Mouse (Mus musculus): ENCODE data around the gene Cx3cr1.

Cx3cr1 gene

GRCm38 (mm10) chr9:120001945-120002725, 67.5 kb downstream of the Cx3cr1 start:
- DNase-seq (ENCODE audit: extremely low spot score, low read depth, low spot score): peak; percentile 80

DNA sequence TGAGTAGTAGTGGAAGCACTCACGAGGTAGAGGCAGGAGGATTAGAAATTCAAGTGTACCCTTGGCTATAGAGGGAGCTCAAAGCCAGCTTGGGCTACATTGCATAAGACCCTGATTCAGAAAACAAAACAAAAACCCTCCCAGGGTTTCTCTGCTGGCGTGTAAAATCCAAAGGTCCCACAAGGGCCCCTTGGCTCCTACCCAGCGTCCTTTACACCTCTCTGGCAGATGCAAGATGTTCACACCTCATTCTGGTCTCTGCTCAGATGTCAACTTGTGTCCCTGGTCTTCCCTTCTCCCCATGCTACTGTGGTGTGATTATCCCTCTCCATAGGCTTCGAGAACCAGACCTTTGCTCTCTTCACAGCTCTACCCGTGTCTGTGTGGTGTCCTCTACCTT, 68.9 kb downstream of the Cx3cr1 start:
- no peak for DNase-seq (ENCODE audit: extremely low spot score, low read depth, low spot score)

DNA sequence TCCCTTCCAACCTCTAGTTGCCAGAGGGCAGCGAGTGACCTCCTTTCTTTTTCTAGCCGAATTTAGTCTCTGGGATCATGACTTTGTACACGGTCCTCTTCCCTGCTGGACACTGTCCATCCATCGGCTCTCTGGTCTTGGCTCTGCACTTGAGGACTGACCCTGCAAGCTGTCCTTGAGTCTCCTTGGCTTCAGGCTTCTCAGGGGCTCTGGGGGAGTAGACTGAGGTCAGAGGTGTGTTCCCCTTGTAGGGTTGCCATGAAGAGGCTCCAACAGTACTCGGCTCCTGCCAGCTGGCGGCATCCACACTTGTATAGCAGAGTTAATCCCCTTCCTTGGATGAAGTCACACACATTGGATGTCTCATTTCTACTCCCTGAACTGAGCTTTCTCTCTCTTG, 70.0 kb downstream of the Cx3cr1 start:
- DNase-seq (ENCODE audit: extremely low spot score, low read depth, low spot score): no peak

- DNase-seq (ENCODE audit: extremely low spot score, low read depth, low spot score): no peak
Measured at GRCm38 (mm10) chr9:119998776-119999175, 70.9 kb downstream of the Cx3cr1 start.

DNA sequence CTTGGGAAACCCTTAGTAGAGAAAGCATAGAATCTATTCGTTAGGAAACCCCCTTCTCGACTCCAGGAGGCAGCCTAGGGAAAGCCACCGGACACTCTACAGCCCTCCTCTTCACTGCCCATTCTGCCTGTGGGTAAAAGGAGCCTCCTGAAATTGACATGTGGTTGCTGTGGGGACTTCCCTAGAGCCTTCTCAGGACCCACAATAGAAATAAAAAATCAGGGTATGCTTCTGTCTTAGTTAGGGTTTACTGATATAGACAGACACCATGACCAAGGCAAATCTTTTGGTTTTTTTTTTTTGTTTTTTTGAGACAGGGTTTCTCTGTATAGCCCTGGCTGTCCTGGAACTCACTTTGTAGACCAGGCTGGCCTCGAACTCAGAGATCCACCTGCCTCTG, 73.6 kb downstream of the Cx3cr1 start:
- DNase-seq (ENCODE audit: extremely low spot score, low read depth, low spot score): no peak

- DNase-seq (ENCODE audit: extremely low spot score, low read depth, low spot score): no peak
Measured at GRCm38 (mm10) chr9:119994207-119994606, 75.5 kb downstream of the Cx3cr1 start.

GRCm38 (mm10) chr9:119993092-119993844, 76.4 kb downstream of the Cx3cr1 start:
- no peak for DNase-seq (ENCODE audit: extremely low spot score, low read depth, low spot score)

DNA sequence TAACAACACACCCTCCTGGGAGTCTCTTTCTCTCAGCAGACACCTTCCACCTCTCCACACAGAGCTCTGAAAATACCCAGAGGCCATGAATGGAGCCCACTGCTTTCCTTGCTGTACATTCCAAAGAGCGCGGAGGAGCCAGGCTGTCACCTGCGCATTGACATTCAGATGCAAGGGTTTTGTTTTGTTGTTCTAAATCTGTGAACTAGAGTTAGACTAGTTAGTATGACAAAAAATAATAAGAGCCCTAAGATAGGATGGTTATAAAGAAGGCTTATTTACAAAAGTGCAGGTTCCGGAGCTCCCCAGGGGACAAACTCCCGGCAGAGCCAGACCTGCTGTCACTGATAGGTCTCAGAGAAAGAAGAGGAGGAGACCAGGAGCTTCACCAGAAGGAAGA, 78.4 kb downstream of the Cx3cr1 start:
- no peak for DNase-seq (ENCODE audit: extremely low spot score, low read depth, low spot score)

- DNase-seq (ENCODE audit: extremely low spot score, low read depth, low spot score): no peak
Measured at GRCm38 (mm10) chr9:119988304-119988703, 81.4 kb downstream of the Cx3cr1 start.

GRCm38 (mm10) chr9:119985881-119986574, 83.7 kb downstream of the Cx3cr1 start:
- no peak for DNase-seq (ENCODE audit: extremely low spot score, low read depth, low spot score)

DNA sequence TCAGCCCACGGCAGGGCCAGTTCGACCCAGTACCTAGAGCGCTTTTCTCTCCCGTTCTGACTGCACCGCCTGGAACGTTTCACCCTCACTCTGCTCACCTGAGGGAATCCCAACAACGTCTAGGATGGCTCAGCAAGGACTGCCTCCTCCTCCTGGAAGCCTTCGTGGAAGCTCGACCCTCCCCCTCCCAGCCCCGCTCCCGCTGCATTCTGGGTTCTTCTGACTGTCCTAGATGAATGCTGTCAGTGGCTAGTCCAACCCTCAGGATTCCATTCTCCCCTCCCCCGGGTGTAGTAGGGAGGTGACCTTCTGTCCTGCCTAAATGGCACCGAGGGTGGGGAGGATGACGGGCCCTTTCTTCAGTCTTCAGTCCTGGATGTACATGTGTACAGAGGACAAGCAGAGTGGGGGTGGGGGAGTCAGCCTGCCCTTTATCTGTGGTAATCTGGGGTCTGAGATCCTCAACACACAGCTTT, 85.1 kb downstream of the Cx3cr1 start, which contains the start of gene Csrnp1:
TSS of gene Csrnp1 (minus strand) at position 123 of the 476 bp plus-strand sequence.
- DNase-seq (ENCODE audit: extremely low spot score, low read depth, low spot score): no peak

- no peak for DNase-seq (ENCODE audit: extremely low spot score, low read depth, low spot score)
Measured at GRCm38 (mm10) chr9:119983585-119984535, 85.8 kb downstream of the Cx3cr1 start.

GRCm38 (mm10) chr9:119982956-119983551, 86.6 kb downstream of the Cx3cr1 start:
- no peak for DNase-seq (ENCODE audit: extremely low spot score, low read depth, low spot score)

- DNase-seq (ENCODE audit: extremely low spot score, low read depth, low spot score): no peak
Measured at GRCm38 (mm10) chr9:119982241-119982811, 87.4 kb downstream of the Cx3cr1 start.

- no peak for DNase-seq (ENCODE audit: extremely low spot score, low read depth, low spot score)
Measured at GRCm38 (mm10) chr9:119981183-119982179, 88.2 kb downstream of the Cx3cr1 start.

DNA sequence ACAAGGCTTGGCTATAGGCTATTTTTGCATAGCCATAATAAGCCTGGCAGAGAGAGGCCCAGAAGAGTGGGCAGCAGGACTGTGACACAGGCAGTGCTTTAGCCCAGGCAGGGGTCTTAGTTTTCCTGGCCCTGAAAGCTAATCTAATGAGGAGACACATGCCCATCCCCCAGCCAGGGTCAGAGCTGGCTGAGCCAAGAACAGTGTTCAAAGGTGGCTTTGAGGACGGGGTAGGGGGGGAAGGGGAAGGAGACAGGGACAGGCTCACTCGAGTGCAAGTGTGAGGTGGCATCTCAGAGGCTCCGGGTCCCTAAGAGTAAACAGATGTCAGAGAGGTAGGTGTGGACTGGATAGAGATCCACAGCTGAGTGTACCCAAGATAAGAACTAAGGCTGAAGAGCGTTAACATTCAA, 88.9 kb downstream of the Cx3cr1 start:
- no peak for DNase-seq (ENCODE audit: extremely low spot score, low read depth, low spot score)

GRCm38 (mm10) chr9:119979749-119980148, 89.9 kb downstream of the Cx3cr1 start:
- DNase-seq (ENCODE audit: extremely low spot score, low read depth, low spot score): no peak

DNA sequence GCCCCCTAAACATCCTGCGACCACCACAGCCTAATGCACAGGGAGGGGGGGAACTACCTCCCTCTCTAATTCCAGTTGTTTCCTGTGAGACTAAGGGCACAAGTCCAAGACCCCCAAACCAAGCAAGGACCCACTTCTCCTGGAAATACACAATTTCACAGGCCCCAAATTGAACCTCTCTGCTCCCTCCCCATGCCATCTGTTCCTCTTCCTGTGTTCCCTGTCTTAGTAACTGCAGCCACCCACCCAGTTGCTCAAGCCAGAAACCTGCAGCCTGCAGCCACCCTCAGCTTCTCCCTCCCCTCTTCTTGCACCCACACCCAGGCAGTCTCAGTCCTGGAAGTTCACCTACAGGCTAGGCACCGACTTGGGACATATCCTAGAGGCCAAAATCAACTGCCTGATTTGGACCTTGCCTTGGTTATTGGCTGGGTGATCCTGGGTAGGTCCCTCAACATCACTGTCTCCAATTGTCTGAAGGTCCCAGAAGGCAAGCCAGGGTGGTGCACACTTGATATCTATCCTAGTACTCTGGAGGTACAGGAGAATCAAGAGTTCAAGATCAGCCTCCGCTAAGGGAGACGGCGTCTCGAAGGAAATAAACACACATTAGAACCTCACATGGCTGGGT, 90.8 kb downstream of the Cx3cr1 start:
- no peak for DNase-seq (ENCODE audit: extremely low spot score, low read depth, low spot score)
